Mouse (Mus musculus) cerebellum, adult 2 months (tissue): Measurements from ENCODE around the gene Ablim2.

ENCODE experiments used
- CTCF ChIP-seq: fragments of 200-500 bp; IDR thresholded peaks from 2 replicates; pipeline ENCODE4 v1.5.1; 2011; ENCODE audit warnings: low read depth, mild to moderate bottlenecking, control low read depth, low read length, moderate library complexity, borderline replicate concordance; ENCODE audit not compliant: insufficient read depth
- POLR2A ChIP-seq: fragments of 200-500 bp; IDR thresholded peaks from 2 replicates; pipeline ENCODE4 v1.6.1; 2011; ENCODE audit warnings: low read length, control low read depth, borderline replicate concordance; ENCODE audit not compliant: insufficient read depth

DNA sequence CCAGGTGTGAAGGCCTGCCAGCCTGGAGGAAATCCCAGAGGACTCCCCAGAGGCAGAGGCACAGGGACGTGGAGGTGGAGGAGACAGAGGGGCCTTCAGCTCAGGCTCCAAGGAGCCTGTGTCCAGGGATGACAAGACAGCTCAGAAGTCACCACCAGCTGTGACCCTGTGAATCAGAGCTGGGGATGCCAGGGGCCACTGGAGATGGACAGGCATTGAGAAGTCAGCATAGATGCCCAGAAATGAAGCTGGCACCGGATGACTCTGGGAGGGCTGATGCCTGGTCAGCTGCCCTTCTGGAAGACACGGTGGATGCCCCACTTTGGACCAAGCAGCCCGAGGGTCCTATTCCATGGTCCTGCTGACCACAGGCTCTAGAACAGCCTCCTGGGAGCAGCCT, 36.3 kb downstream of the Ablim2 start:
- no peak for TF ChIP-seq POLR2A
- no peak for TF ChIP-seq CTCF
